Mouse (Mus musculus) stomach, embryonic 15.5 days (tissue): ENCODE results near the gene 9530003J23Rik. TPM values are rescaled to one million over a fixed set of nuclear protein-coding genes. Genes with fewer than 3 reads are reported as not detected.
"Not testable (repeated sequence)": the region's sequence is repeated elsewhere in the genome, so short reads cannot be mapped to it uniquely, and the experiment has no call there.

ENCODE experiments used
- ATAC-seq: fragments of 200-750 bp; cut with Nextera tagmentation; 2 replicates; pipeline ENCODE4 v1.8.0; 2017; ENCODE audit warnings: low read depth, moderate number of reproducible peaks, moderate TSS enrichment; ENCODE audit not compliant: insufficient read depth, low FRiP score
- H3K27ac ChIP-seq: fragments of 300-500 bp; sonication (generic); 2 replicates; pipeline ENCODE4 v1.5.1; 2015; ENCODE audit warnings: mild to moderate bottlenecking, inconsistent platforms
- H3K27me3 ChIP-seq: fragments of 300-500 bp; sonication (generic); replicated peaks from 2 replicates; pipeline ENCODE4 v1.6.1; 2015; ENCODE audit warnings: inconsistent platforms
- H3K36me3 ChIP-seq: fragments of 300-500 bp; sonication (generic); 2 replicates; pipeline ENCODE4 v1.6.1; 2015; ENCODE audit warnings: inconsistent platforms
- H3K4me1 ChIP-seq: fragments of 300-500 bp; sonication (generic); 2 replicates; pipeline ENCODE4 v1.6.1; 2015; ENCODE audit warnings: inconsistent platforms
- H3K4me2 ChIP-seq: fragments of 300-500 bp; sonication (generic); 2 replicates; pipeline ENCODE4 v1.6.1; 2015; ENCODE audit warnings: mild to moderate bottlenecking, inconsistent platforms
- H3K4me3 ChIP-seq: fragments of 300-500 bp; sonication (generic); replicated peaks from 2 replicates; pipeline ENCODE4 v1.5.1; 2015; ENCODE audit warnings: inconsistent platforms
- H3K9ac ChIP-seq: fragments of 300-500 bp; sonication (generic); 2 replicates; pipeline ENCODE4 v1.6.1; 2015; ENCODE audit warnings: inconsistent platforms
- H3K9me3 ChIP-seq: fragments of 300-500 bp; sonication (generic); 2 replicates; pipeline ENCODE4 v1.6.1; 2016; ENCODE audit warnings: inconsistent platforms
- WGBS: fragments of 180-500 bp; shearing (Covaris S2); methylation state at CpG from one replicate; pipeline ENCODE4 v1.1.7; 2015; 5-methylcytosine and 5-hydroxymethylcytosine counted together
- polyA plus RNA-seq: library from polyadenylated mRNA; unstranded; fragments of >200 nt; fragmentation: Nextera tagmentation; extraction: Ambion mirVana; gene quantifications from 2 replicates; pipeline ENCODE4 v1.2.1, GENCODE M21; 2015

The 9530003J23Rik gene
- polyA plus RNA-seq, 1 experiment from 2014 or later: not detected

GRCm38 (mm10) chr10:117223758-117224101 is 14.8 kb downstream of the 9530003J23Rik start:
- H3K36me3 ChIP-seq: peaks cover 25% of the 10 kb centered on the region
- H3K27me3 ChIP-seq: no peaks in the 10 kb centered on the region
- peak overlapping the region; percentile 98 for H3K27ac ChIP-seq
- H3K9me3 ChIP-seq: no peaks in the 10 kb centered on the region
- peaks cover 12% of the 10 kb centered on the region for H3K4me1 ChIP-seq
- peak overlapping the region; percentile 86 for H3K9ac ChIP-seq
- peak overlapping the region; percentile 82 for H3K4me3 ChIP-seq
- 0% methylated on average over 9 of the region's 9 CpGs for WGBS
- peak overlapping the region; percentile 81 for H3K4me2 ChIP-seq
- peak; percentile 32; the same call in 1 of the 2 replicates for ATAC-seq

- Histone ChIP-seq H3K27ac (no peak overlapping the region), H3K9ac (no peak overlapping the region), H3K27me3 (no peaks in the 10 kb centered on the region), H3K4me2 (no peak overlapping the region), H3K4me1 (peaks cover 12% of the 10 kb centered on the region), H3K4me3 (no peak overlapping the region), H3K9me3 (no peaks in the 10 kb centered on the region), H3K36me3 (peaks cover 33% of the 10 kb centered on the region)
- WGBS: 67% methylated on average over 3 of the region's 3 CpGs
- ATAC-seq: no peak
Observed at GRCm38 (mm10) chr10:117222821-117223220, 15.7 kb downstream of the 9530003J23Rik start.

- no peak for ATAC-seq
- Histone ChIP-seq H3K9me3 (no peaks in the 10 kb centered on the region), H3K4me2 (no peak overlapping the region), H3K36me3 (peaks cover 58% of the 10 kb centered on the region), H3K4me1 (peaks cover 4% of the 10 kb centered on the region; the same call in 1 of the 2 replicates), H3K4me3 (no peak overlapping the region), H3K27ac (no peak overlapping the region), H3K27me3 (no peaks in the 10 kb centered on the region), H3K9ac (no peak overlapping the region)
- 90% methylated on average over 8 of the region's 8 CpGs for WGBS
Observed at GRCm38 (mm10) chr10:117218351-117218750, 20.2 kb downstream of the 9530003J23Rik start.

GRCm38 (mm10) chr10:117217246-117217840 is 21.2 kb downstream of the 9530003J23Rik start:
- H3K27ac ChIP-seq: no peak overlapping the region
- no peak overlapping the region for H3K4me3 ChIP-seq
- peaks cover 58% of the 10 kb centered on the region for H3K36me3 ChIP-seq
- H3K9me3 ChIP-seq: no peaks in the 10 kb centered on the region
- no peak overlapping the region for H3K4me2 ChIP-seq
- no peaks in the 10 kb centered on the region for H3K4me1 ChIP-seq
- no peak for ATAC-seq
- no peak overlapping the region for H3K9ac ChIP-seq
- WGBS: 78% methylated on average over 20 of the region's 20 CpGs
- no peaks in the 10 kb centered on the region for H3K27me3 ChIP-seq

GRCm38 (mm10) chr10:117216793-117217192 is 21.7 kb downstream of the 9530003J23Rik start:
- H3K27me3 ChIP-seq: no peaks in the 10 kb centered on the region
- H3K4me3 ChIP-seq: no peak overlapping the region
- H3K27ac ChIP-seq: no peak overlapping the region
- H3K4me2 ChIP-seq: no peak overlapping the region
- WGBS: 71% methylated on average over 5 of the region's 5 CpGs
- H3K9ac ChIP-seq: no peak overlapping the region
- no peak for ATAC-seq
- H3K4me1 ChIP-seq: no peaks in the 10 kb centered on the region
- peaks cover 54% of the 10 kb centered on the region for H3K36me3 ChIP-seq
- H3K9me3 ChIP-seq: no peaks in the 10 kb centered on the region

GRCm38 (mm10) chr10:117216132-117216495 is 22.4 kb downstream of the 9530003J23Rik start:
- ATAC-seq: no peak
- Histone ChIP-seq H3K4me3 (no peak overlapping the region), H3K9me3 (no peaks in the 10 kb centered on the region), H3K27ac (no peak overlapping the region), H3K36me3 (peaks cover 47% of the 10 kb centered on the region), H3K9ac (no peak overlapping the region), H3K4me2 (no peak overlapping the region), H3K27me3 (no peaks in the 10 kb centered on the region), H3K4me1 (no peaks in the 10 kb centered on the region)
- WGBS: 89% methylated on average over 9 of the region's 9 CpGs

GRCm38 (mm10) chr10:117215409-117216131 is 22.9 kb downstream of the 9530003J23Rik start:
- Histone ChIP-seq H3K36me3 (peaks cover 42% of the 10 kb centered on the region), H3K9me3 (no peaks in the 10 kb centered on the region), H3K4me3 (no peak overlapping the region), H3K9ac (no peak overlapping the region), H3K27me3 (no peaks in the 10 kb centered on the region), H3K4me2 (no peak overlapping the region), H3K4me1 (no peaks in the 10 kb centered on the region), H3K27ac (no peak overlapping the region)
- WGBS: 84% methylated on average over 25 of the region's 25 CpGs
- no peak for ATAC-seq

GRCm38 (mm10) chr10:117211023-117211422 is 27.5 kb downstream of the 9530003J23Rik start:
- H3K27ac ChIP-seq: no peak overlapping the region
- H3K9me3 ChIP-seq: no peaks in the 10 kb centered on the region
- H3K4me3 ChIP-seq: no peak overlapping the region
- peaks cover 12% of the 10 kb centered on the region; the same call in 1 of the 2 replicates for H3K36me3 ChIP-seq
- 88% methylated on average over 6 of the region's 6 CpGs for WGBS
- no peaks in the 10 kb centered on the region for H3K27me3 ChIP-seq
- ATAC-seq: no peak
- 0 out of 2 replicates have a peak, but pooled peaks cover 3% of the 10 kb centered on the region for H3K4me1 ChIP-seq
- H3K9ac ChIP-seq: no peak overlapping the region
- no peak overlapping the region for H3K4me2 ChIP-seq

- H3K9ac ChIP-seq: no peak overlapping the region
- no peaks in the 10 kb centered on the region for H3K27me3 ChIP-seq
- H3K36me3 ChIP-seq: 0 out of 2 replicates have a peak, but pooled peaks cover under 1% of the 10 kb centered on the region
- H3K4me3 ChIP-seq: peak overlapping the region; percentile 37
- H3K27ac ChIP-seq: no peak overlapping the region
- H3K9me3 ChIP-seq: no peaks in the 10 kb centered on the region
- peak overlapping the region; percentile 52 for H3K4me2 ChIP-seq
- WGBS: 14% methylated on average over 11 of the region's 11 CpGs
- ATAC-seq: peak; percentile 70; the same call in 1 of the 2 replicates
- H3K4me1 ChIP-seq: 0 out of 2 replicates have a peak, but pooled peaks cover 3% of the 10 kb centered on the region
Observed at GRCm38 (mm10) chr10:117209469-117209938, 29.0 kb downstream of the 9530003J23Rik start.

- ATAC-seq, H3K4me3 ChIP-seq, H3K4me2 ChIP-seq, H3K9me3 ChIP-seq, H3K4me1 ChIP-seq, H3K9ac ChIP-seq, H3K27me3 ChIP-seq, H3K27ac ChIP-seq, H3K36me3 ChIP-seq: not testable (repeated sequence)
- 83% methylated on average over 6 of the region's 6 CpGs for WGBS
Observed at GRCm38 (mm10) chr10:117208787-117209186, 29.7 kb downstream of the 9530003J23Rik start.

- Histone ChIP-seq H3K4me1 (peaks cover 8% of the 10 kb centered on the region; the same call in 1 of the 2 replicates), H3K9me3 (no peaks in the 10 kb centered on the region), H3K36me3 (no peaks in the 10 kb centered on the region), H3K27me3 (no peaks in the 10 kb centered on the region), H3K9ac (no peak overlapping the region), H3K4me2 (no peak overlapping the region), H3K4me3 (no peak overlapping the region), H3K27ac (no peak overlapping the region)
- ATAC-seq: no peak
- 80% methylated on average over 15 of the region's 15 CpGs for WGBS
Observed at GRCm38 (mm10) chr10:117208221-117208620, 30.3 kb downstream of the 9530003J23Rik start.

GRCm38 (mm10) chr10:117206070-117206469 is 32.4 kb downstream of the 9530003J23Rik start:
- Histone ChIP-seq H3K4me2 (no peak overlapping the region), H3K4me3 (no peak overlapping the region), H3K27ac (no peak overlapping the region), H3K27me3 (no peaks in the 10 kb centered on the region), H3K36me3 (no peaks in the 10 kb centered on the region), H3K9ac (no peak overlapping the region), H3K9me3 (no peaks in the 10 kb centered on the region), H3K4me1 (peaks cover 12% of the 10 kb centered on the region; the same call in 1 of the 2 replicates)
- ATAC-seq: no peak
- 91% methylated on average over 3 of the region's 3 CpGs for WGBS
